Mouse (Mus musculus) kidney, postnatal 0 days (tissue): ENCODE data around the gene Id3. TPM values are rescaled to one million over a fixed set of nuclear protein-coding genes. Genes with fewer than 3 reads are reported as not detected.

Source experiments
- ATAC-seq: fragments of 200-750 bp; cut with Nextera tagmentation; replicated peaks from 2 replicates; pipeline ENCODE4 v1.8.0; 2017; ENCODE audit warnings: low read depth, moderate number of reproducible peaks, moderate TSS enrichment, moderate library complexity; ENCODE audit not compliant: low FRiP score
- DNase-seq: peaks from one replicate; pipeline ENCODE4 v3.0.0-alpha.2; 2016; ENCODE audit warnings: low spot score
- H3K27ac ChIP-seq: fragments of 300-500 bp; sonication (generic); 2 replicates; pipeline ENCODE4 v1.5.1; 2014; ENCODE audit warnings: mild to moderate bottlenecking
- H3K27me3 ChIP-seq: fragments of 300-500 bp; sonication (generic); 2 replicates; pipeline ENCODE4 v1.6.1; 2014; ENCODE audit warnings: low read length, mixed read lengths; ENCODE audit not compliant: insufficient read depth
- H3K36me3 ChIP-seq: fragments of 300-500 bp; sonication (generic); 2 replicates; pipeline ENCODE4 v1.6.1; 2014; ENCODE audit warnings: low read length, mixed read lengths; ENCODE audit not compliant: insufficient read depth
- H3K4me1 ChIP-seq: fragments of 300-500 bp; sonication (generic); replicated peaks from 2 replicates; pipeline ENCODE4 v1.6.1; 2014; ENCODE audit warnings: antibody characterized with exemption, low read length, mixed read lengths; ENCODE audit not compliant: insufficient read depth
- H3K4me2 ChIP-seq: fragments of 300-500 bp; sonication (generic); 2 replicates; pipeline ENCODE4 v1.6.1; 2014; ENCODE audit warnings: mild to moderate bottlenecking, low read length, moderate library complexity, mixed read lengths
- H3K4me3 ChIP-seq: fragments of 300-500 bp; sonication (generic); replicated peaks from 2 replicates; pipeline ENCODE4 v1.5.1; 2014; ENCODE audit warnings: low read depth, low read length
- H3K9ac ChIP-seq: fragments of 300-500 bp; sonication (generic); 2 replicates; pipeline ENCODE4 v1.6.1; 2014; ENCODE audit warnings: low read depth, low read length
- H3K9me3 ChIP-seq: fragments of 300-500 bp; sonication (generic); replicated peaks from 2 replicates; pipeline ENCODE4 v1.6.1; 2016; ENCODE audit warnings: low read length, inconsistent platforms, mixed read lengths
- CTCF ChIP-seq: IDR thresholded peaks from 2 replicates; pipeline ENCODE4 v1.5.1; 2016; ENCODE audit warnings: antibody characterized with exemption, low read depth, mild to moderate bottlenecking, moderate library complexity
- WGBS: fragments of 180-500 bp; shearing (Covaris S2); extraction: QIAGEN DNeasy Blood & Tissue Kit; methylation state at CpG from one replicate; pipeline ENCODE4 v1.1.7; 2014; 5-methylcytosine and 5-hydroxymethylcytosine counted together
- polyA plus RNA-seq: library from polyadenylated mRNA; unstranded; fragments of >200 nt; fragmentation: Nextera tagmentation; extraction: Ambion mirVana; gene quantifications from 2 replicates; pipeline ENCODE4 v1.2.1, GENCODE M21; 2015

The Id3 gene
- polyA plus RNA-seq, 1 experiment from 2014 or later: 829 TPM

DNA sequence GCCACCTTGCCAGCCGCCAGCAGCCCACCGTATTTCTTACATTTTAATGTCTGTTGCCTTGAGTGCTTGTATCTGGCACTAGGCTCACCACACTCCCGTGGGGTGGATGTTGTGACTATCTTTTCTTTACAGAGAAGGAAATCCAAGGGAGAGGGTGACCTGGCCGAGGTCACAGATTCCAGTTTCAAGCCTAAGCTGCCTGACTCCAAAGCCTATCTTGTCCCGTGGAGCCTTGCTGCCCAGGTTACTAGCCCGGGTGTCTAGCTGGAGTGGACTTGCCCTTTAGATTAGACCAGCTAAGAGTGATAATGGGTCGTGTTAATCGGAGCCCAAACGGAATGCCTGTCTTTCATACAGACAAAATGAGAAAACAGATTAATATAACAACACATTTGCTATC lies 9.5 kb upstream of the Id3 start:
- Histone ChIP-seq H3K4me2 (peak overlapping the region; percentile 85), H3K27ac (peak overlapping the region; percentile 99), H3K27me3 (no peaks in the 10 kb centered on the region), H3K4me1 (peaks cover 31% of the 10 kb centered on the region), H3K36me3 (no peaks in the 10 kb centered on the region), H3K4me3 (no peak overlapping the region), H3K9me3 (no peaks in the 10 kb centered on the region), H3K9ac (0 out of 2 replicates have a peak overlapping the region, but pooled peaks have one; percentile 76)
- ATAC-seq (no peak), DNase-seq (no peak)
- TF ChIP-seq CTCF: no peak
- 29% methylated on average over 9 of the region's 9 CpGs for WGBS

GRCm38 (mm10) chr4:136134418-136134977 lies 8.8 kb upstream of the Id3 start:
- no peaks in the 10 kb centered on the region for H3K9me3 ChIP-seq
- H3K4me2 ChIP-seq: peak overlapping the region; percentile 85
- H3K4me3 ChIP-seq: peak overlapping the region; percentile 32
- no peaks in the 10 kb centered on the region for H3K27me3 ChIP-seq
- H3K9ac ChIP-seq: peak overlapping the region; percentile 76
- H3K36me3 ChIP-seq: no peaks in the 10 kb centered on the region
- no peak for TF ChIP-seq CTCF
- WGBS: 2% methylated on average over 15 of the region's 15 CpGs
- H3K4me1 ChIP-seq: peaks cover 35% of the 10 kb centered on the region
- peak overlapping the region; percentile 99 for H3K27ac ChIP-seq
- DNase-seq: peak; percentile 62
- ATAC-seq: no peak

DNA sequence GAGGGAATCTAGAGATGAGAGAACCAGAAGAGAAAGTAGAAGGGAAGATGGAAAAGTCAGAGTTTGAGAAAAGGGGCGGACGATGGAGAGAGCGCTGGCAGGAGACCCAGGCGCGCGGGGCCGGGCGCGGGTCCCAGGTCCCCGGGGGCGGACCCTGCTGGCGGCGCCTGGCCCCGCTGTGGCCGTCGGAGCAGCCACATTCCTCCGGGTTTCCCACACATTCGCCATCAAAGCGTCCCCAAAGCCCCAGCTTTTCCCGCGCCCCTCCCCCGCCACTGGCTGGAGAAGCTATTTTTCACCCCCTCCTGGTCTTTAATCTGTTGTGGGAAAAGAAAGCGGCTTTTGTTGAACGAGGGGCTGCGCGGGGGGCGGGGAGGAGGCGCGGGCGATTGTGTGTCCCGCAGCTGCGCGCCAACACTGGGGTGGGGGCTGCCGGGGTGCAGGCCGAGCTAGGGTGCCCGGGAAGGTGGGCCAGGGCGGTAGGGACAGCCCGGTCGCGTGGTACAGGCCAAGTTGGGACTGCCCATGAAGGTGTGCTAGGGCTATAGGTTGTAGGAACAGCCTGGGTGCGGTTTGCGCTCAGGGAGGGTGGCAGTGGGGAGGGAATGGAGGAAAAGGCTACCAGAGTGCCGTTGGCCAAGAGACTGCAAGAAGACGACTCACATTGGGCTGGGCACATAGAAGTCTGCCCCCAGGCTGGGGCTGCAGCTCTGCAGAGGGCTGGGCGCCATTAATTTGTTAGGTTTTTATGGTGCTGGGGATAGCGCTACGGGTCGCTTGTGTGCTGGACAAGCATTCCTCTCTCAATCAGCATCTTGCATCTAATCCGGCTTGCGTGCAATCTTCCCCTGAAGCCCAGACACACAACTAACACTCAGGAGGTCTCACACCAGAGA lies 8.1 kb upstream of the Id3 start:
- TF ChIP-seq CTCF: no peak
- Histone ChIP-seq H3K27me3 (no peaks in the 10 kb centered on the region), H3K27ac (peak overlapping the region; percentile 99), H3K4me2 (peak overlapping the region; percentile 85), H3K9me3 (no peaks in the 10 kb centered on the region), H3K36me3 (no peaks in the 10 kb centered on the region), H3K4me3 (peak overlapping the region; percentile 32), H3K4me1 (peaks cover 38% of the 10 kb centered on the region), H3K9ac (peak overlapping the region; percentile 76)
- ATAC-seq (peak; percentile 65), DNase-seq (peak; percentile 90)
- 1% methylated on average over 50 of the region's 50 CpGs for WGBS

DNA sequence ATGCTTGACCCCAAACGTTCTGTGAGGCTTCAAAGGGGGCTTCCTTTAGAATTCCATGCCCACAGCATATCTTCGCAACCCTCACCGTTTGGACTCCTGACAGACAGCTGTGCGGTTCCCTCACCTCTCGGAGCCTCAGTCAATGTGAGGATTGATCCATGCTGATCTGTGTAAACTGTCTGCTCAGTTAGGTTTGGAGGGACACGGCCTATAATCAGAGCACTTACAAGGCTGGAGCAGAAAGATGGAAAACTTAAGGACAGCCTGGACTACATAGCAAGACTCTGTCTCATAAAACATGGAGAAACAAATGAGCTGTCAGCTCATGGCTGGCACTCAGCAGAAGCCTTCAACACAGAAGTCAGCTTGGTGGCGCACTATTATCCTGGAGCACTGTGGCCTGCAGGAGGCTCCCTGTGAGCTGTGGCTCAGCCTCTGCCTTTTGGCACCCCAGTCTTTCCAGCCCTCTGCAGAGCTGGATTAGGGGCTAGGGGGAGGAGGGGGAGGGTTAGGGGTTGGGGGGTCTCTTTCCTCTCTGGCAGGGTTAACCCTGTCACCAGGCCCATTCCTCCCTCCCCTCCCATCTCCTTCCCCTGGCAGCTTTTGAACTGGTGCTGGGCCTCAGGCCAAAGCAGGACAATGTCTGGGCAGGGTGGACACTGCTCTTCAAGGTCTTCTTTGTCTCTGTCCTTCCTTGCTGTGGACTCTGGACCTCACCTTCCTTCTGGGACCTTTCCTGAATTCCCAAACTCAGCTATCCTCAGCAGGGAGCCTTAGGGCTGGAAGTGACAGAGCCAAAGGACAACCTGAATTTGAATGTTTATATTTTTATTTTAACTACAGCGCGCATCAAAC lies 7.2 kb upstream of the Id3 start:
- peak overlapping the region; percentile 32; the same call in 1 of the 2 replicates for H3K4me3 ChIP-seq
- peak overlapping the region; percentile 99 for H3K27ac ChIP-seq
- peak overlapping the region; percentile 85 for H3K4me2 ChIP-seq
- H3K36me3 ChIP-seq: no peaks in the 10 kb centered on the region
- no peaks in the 10 kb centered on the region for H3K27me3 ChIP-seq
- DNase-seq (no peak), ATAC-seq (no peak)
- WGBS: 40% methylated on average over 9 of the region's 9 CpGs
- H3K4me1 ChIP-seq: peaks cover 42% of the 10 kb centered on the region
- no peaks in the 10 kb centered on the region for H3K9me3 ChIP-seq
- peak; percentile 42; the same call in 1 of the 2 replicates for TF ChIP-seq CTCF
- peak overlapping the region; percentile 76; the same call in 1 of the 2 replicates for H3K9ac ChIP-seq

- Histone ChIP-seq H3K9me3 (no peaks in the 10 kb centered on the region), H3K27me3 (no peaks in the 10 kb centered on the region), H3K9ac (no peak overlapping the region), H3K4me2 (peak overlapping the region; percentile 42), H3K36me3 (no peaks in the 10 kb centered on the region), H3K4me1 (peaks cover 49% of the 10 kb centered on the region), H3K4me3 (no peak overlapping the region), H3K27ac (peak overlapping the region; percentile 97)
- no peak for TF ChIP-seq CTCF
- no peak for DNase-seq
- ATAC-seq: no peak
- 45% methylated on average over 17 of the region's 17 CpGs for WGBS
These were observed 3.8 kb upstream of the Id3 start for GRCm38 (mm10) chr4:136139326-136140110.
